Mouse (Mus musculus): ENCODE results near the gene Arhgef9.

- no peak for TF ChIP-seq CTCF (IDR thresholded peaks at IDR 0.05; ENCODE audit: low read depth)
- TF ChIP-seq EP300 (IDR thresholded peaks at IDR 0.05; ENCODE audit: low read depth), result no peak
Observed at GRCm38 (mm10) chrX:95026361-95026892, 170.2 kb downstream of the Arhgef9 start, which contains the start of gene Spin4.

Data from heart, postnatal 0 days (tissue).